Mouse (Mus musculus) erythroblast, adult 5-6 weeks (primary cell): ENCODE results near the gene Smco1. TPM values are rescaled to one million over a fixed set of nuclear protein-coding genes. Genes with fewer than 3 reads are reported as not detected.
"Not testable (repeated sequence)": the region's sequence is repeated elsewhere in the genome, so short reads cannot be mapped to it uniquely, and the experiment has no call there.

ENCODE experiments used
- ATAC-seq: replicated peaks from 2 replicates; pipeline ENCODE4 v1.8.0; 2016; ENCODE audit warnings: moderate number of reproducible peaks, mild to moderate bottlenecking, moderate TSS enrichment, inconsistent platforms; ENCODE audit not compliant: poor library complexity, low FRiP score, severe bottlenecking
- total RNA-seq, 2 experiments: library from RNA; stranded (forward) in 1 of 2; stranded (reverse) in 1 of 2; fragments of 150-400 nt in 1 of 2; fragments of 200-764, 138-1000 nt in 1 of 2; gene quantifications; 2 replicates each; pipeline versions ENCODE4 v1.2.3 to v1.2.4; 2015 to 2017; ENCODE audit warnings: low replicate concordance in 2 of 2

Gene Smco1
- total RNA-seq (2015; ENCODE audit: low replicate concordance) (not detected in 2 replicates), total RNA-seq (2017; ENCODE audit: low replicate concordance) (not detected in 2 replicates)

DNA sequence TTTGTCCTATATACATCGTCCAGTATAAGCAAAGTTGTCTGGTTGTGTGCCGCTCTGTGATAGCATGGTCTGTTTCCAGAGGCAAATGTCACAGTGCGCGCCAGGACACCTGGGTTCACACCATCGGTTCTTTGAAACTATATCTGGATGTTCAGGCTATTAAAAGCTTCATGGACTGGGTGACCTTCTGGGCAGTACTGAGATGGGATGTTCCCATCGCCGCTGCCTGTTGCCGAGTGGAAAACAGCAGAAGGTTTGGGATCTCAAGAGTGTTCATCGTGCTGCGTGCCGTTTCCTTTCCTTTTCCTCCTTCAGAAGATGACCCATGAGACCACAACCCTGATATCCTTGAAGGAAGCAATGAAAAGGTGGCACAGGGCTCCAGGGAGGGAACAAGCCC is at the start of gene Smco1:
Smco1 (plus strand) TSS at position 178 of the 400 bp plus-strand sequence.
- ATAC-seq: no peak

DNA sequence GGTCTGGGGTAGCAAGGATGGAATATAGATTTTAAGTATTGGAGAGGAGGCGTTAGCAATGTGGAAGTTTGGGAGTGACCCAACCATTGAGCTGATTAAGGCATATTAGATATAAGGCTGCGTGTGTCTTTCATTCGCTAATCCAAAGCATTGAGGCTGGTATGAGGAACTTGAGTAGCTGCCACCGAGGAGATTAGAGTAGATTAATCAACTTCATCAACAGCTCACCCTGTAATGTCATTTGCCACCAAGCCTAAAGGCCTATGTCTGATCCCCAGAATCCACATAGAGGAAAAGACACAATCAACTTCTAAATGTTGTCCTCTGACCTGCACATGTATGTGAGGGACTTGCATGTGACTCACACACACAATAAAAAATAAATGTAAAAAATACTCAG is 49.5 kb upstream of the Smco1 start:
- ATAC-seq: no peak

DNA sequence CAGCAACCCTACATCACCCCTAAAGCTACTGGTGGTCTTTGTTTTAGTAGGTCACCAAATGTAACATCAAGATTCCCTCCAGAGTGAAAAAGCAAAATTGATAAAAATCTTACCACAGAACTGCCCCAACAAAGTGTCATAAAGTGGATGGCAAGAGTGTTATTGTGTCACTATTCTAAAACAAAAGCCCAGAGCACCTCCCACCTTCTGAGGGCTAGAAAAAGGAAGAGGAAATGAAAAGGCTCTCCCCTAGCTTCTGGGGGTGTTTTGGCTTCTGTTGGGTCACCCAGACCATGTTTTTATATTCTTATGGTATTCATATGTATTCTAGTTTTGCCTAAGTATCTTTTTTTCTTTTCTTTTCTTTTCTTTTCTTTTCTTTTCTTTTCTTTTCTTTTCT is 48.9 kb upstream of the Smco1 start:
- no peak for ATAC-seq

DNA sequence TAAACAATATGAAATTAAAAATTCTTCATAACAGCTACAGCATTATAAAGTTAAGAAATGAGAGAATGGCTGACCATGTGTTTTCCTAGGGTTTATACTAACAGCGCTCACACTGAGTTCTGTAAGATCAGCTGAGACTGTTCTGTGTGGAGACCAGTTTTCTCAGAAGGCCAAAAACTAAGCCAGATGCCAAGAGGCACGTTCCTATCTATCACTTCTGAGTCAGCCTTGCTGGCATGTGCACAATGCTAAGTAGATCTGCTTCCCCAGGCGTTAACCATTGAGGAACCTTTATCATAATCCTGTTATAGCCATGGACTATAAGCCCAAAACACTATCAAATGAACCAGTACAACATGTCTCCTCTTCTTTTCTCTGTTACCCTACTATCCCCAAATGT is 39.2 kb upstream of the Smco1 start:
- not testable (repeated sequence) for ATAC-seq

DNA sequence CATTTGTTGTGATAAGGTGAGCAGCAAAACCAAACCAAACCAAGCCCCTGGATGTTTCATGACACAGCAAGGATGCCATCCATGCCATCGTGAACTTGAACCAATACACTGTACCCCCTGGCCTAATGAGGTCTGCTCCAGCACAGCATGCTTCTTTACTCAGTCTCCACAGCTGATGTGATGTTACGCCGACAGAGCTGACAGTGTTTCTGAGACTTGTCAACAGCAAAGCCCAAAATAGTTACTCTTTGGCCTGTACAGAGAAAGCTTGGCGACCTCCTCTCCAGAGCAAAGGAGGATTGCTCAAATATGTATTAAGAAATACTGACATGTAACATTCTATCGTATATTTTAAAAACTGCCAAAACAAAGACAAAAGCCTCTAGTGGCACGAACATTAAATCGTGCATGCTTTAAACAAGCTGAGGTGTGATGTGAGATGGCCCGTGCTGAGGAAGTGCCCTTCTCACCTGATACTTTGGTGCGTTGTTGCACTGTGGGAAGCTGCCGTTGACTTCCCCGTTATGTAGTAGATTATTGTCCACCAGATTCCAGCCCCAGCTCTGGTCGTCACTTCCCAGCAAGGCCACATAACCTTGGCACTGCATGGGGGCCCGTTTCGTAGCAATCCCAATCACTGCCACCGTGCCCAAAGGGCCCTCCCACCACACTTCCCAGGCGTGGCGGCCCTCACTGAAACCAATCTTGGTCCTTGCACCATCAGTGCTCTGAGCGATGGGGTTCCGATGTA is 33.2 kb upstream of the Smco1 start:
- ATAC-seq: no peak

DNA sequence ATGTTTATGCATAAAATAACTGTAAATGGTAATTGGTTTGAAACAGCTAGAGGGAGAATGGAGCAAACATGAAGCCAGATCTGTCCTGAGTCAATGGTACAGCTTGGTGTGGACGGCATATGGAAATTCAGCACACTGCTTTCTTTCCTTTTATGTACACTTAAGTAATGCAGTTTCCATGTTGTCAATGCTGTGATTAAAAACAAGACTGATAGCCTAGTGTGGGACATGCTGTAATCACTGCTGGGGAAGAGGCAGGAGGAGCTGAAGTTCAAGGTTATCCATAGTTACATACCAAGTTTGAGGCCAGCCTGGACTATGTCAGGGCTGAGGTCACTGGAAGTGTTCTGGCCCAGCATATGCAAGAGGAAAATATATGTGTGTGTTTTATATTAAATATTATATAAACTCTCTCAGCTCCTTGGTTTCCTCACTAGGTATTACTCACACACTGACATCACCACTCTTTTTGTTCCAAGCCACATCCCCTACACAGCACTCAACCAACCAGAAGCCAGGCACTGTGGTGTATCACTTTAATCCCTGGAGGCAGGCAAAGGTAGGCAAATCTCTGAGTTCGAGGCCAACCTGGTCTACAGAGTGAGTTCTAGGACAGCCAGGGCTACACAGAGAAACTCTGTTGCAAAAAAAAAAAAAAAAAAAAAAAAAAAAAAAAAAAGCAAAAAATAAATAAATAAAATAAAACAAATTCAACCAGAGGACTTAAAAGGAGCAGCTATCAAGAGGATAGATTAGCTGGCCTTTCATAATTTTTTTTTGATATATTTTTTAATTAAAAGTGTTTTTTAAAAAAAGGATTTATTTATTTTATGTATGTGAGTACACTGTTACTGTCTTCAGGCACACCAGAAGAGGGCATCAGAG is 31.6 kb upstream of the Smco1 start:
- ATAC-seq: no peak

DNA sequence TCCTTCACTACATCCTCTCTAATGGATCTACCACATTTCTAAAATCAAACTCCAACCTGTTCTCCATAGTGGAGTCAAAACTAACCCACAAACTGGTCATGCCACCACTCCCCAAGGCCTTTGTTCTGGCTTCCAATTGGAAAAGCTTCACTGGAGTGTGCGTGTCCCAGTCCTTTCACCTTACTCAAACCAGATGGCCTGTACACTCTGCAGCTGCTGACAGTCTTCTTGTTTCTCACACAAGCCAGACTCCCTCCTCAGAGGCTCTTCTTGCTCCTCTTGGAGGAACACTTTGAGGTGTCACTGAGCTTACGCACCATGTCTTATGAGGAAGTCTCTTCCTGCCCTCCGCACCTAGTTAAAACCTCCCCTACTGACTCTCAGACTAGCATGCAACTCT is 27.4 kb upstream of the Smco1 start:
- ATAC-seq: no peak

DNA sequence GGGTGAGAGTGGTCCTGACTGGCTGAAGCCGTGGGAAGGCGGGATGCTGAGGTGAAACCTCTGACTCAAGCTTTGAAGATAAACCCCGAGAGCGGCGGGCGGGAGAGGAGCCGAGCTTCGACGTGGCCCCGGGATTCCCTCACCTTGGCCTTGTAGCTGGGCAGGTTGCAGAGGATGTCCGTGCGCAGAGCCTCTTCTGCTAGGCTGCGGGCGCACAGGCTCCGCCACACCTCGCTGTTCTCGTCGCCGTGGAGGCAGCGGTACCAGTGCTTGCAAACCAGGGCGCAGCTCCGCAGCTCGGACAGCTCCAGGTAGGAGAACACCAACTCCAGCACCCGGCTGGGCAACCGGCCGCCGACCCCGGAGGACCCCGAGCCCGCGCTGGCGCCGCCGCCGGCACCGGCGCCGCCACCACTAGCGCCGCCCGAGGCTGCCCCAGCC is 24.9 kb upstream of the Smco1 start:
- peak; percentile 58 for ATAC-seq

DNA sequence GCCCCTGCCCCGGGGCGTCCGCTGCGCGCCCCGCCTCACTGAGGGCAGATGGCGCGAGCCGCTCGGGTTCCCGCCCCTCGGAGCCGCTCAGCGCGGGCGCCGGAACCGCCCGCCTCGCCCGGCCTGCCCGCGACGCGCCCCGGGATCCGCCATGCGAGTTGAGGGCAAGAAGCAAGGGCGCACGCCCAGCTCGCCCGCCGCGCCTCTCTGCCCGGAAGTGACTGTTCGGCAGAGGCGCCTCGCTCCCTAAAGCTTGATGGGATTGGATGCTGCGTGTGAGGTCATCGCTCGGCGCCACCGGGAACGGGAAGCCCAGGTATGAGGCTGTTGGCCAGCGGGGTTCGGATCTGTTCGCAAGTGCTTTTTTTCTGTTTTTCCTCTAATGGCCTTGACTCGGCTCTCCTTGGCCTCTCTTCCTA is 24.3 kb upstream of the Smco1 start, which contains the start of the genes Fbxo45 and Wdr53:
Fbxo45 (minus strand) TSS at position 207 of the 419 bp plus-strand sequence.
Wdr53 (plus strand) TSS at position 276 of the 419 bp plus-strand sequence.
- ATAC-seq: peak; percentile 97

DNA sequence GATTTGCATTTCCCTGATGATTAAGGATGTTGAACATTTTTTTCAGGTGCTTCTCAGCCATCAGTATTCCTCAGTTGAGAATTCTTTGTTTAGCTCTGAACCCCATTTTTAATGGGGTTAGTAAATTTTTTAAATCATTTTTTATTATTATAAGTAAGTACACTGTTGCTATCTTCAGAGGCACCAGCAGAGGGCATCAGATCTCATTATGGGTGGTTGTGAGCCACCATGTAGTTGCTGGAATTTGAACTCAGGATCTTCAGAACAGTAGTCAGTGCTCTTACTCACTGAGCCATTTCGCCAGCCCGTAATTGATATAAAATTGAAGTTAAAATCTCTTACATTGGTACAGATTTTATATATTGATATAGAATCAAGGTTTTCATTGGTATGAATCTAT is 7.0 kb upstream of the Smco1 start:
- ATAC-seq: not testable (repeated sequence)

DNA sequence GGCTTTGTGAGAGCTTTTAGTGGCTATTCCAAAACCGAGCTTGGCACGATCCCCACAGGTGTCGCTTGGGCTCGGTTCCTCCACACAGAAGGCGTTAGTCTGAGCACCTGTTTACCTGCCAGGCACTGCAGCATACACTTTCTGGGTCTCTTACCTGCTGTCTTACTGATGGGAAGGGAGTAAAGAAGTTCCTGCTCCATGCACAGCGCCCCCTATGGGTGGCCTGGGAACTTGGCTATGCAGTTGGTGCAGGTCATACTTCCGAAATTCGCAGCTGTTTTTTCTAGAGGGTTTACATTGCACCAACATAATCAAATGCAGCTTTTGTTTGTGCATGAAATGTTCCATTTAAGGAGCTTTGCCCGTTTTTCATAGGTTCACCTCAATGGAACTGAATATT is 2.1 kb downstream of the Smco1 start:
- ATAC-seq: no peak

DNA sequence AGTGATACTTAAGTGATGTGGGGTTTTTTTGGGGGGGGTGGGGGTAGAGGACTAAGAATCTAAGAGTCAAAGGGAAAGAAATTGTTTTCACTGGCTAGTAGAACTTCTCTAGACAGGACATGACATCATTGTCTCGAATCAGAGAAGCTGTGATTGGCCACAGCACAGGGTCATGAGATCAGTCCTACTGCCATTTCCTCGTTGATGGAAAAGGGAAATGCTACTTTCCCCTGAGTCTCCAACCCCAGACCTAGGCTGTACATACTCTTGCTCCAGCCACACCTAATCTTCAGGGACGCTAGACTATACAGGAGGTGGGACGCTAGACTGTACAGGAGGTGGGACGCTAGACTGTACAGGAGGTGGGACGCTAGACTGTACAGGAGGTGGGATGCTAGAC is 3.8 kb downstream of the Smco1 start:
- ATAC-seq: no peak

DNA sequence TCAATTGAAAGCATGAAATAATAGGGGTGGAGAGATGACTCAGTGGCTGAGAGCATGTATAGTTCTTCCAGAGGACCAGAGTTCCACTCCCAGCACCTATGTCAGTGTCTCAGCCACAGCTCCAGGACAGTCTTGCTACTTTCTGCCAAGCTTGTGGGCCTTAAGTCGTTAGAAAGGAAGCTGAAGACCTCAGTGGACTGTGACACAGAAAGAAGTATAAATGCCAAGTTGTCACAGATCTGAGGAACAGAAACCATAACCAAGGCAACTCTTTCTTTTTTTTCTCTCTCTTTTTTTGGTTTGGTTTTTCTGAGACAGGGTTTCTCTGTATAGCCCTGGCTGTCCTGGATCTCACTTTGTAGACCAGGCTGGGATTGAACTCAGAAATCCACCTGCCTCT is 4.6 kb downstream of the Smco1 start:
- no peak for ATAC-seq

DNA sequence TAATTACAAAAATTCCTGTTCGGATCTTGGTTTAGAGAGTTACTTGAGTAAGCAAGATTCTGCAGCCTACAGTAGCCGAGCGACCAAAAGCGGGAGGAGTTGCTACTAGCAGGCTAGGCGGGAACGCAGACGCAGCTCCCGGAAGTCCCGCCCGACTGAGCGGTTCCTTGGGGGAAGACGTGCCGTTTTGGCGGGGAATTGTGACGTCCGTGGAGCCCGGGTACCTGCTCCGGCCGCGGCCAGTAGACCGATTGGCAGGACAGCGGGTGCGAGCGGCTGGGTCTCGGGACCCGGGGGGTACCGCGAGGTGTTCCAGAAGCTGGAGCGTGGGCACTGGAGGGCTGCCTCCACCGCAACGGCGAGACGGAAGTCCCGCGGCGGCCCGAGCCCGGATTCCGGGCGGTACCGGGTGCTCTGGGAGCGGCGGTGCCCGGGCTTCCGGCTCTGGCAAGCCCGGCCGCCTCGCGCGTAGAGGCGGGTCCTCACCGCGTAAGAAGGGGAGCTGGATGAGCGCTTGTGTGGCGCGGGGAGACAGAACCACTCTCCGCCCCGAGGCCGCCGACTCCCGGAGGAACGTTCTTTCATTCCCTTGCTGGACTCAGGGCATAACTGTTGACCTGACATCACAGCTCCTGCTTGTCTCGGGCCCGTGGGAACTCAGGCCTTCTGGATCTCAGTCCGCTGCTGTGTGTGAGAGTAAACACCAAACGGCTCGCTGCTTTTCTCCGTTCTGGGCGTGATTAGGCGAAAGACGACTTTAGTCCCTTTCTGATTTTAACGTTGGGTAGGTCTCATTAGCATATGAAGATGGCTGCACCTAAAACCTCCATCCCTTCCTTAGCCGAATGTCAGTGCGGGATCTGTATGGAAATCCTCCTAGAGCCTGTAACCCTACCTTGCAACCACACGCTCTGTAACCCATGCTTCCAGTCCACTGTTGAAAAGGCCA is 6.3 kb downstream of the Smco1 start, which contains the start of gene Rnf168:
Rnf168 (plus strand) TSS at position 152 of the 949 bp plus-strand sequence.
- ATAC-seq: peak; percentile 86

DNA sequence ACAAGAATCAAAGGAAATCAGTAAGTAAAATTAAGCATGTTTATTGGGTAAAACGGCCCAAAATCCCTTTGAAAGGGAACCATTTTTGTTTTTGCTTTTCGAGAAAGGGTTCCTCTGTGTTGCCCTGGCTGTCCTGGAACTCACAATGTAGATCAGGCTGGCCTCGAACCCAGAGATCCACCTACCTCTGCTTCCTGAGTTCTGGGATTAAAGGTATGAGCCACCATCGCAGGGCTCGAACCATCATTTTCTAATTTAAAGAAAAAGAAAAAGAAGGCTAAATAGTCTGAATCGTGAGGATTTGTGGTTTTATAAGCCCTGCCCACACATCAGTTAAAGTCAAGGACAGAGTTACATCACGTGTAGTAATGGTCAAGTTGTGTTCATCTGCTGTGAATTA is 7.1 kb downstream of the Smco1 start:
- no peak for ATAC-seq

DNA sequence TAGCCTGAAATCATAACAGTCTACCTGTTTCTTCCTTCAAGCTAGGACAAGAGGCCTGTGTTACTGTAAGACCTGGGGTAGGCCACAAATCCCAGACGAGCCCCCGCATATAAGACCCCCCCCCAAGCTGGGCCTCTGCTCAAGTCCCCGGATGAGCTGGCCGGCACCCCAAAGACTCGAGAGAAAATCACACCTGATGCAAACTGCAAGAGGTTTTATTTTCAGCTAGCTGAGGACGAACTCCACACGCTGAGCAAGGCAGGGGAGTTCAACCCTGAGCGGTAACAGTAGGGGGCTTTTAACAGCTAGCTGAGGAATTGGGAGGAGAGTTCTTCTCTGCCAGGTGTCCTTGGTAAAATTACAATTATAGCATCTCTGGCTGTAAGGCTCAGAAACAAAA is 8.9 kb downstream of the Smco1 start:
- no peak for ATAC-seq

DNA sequence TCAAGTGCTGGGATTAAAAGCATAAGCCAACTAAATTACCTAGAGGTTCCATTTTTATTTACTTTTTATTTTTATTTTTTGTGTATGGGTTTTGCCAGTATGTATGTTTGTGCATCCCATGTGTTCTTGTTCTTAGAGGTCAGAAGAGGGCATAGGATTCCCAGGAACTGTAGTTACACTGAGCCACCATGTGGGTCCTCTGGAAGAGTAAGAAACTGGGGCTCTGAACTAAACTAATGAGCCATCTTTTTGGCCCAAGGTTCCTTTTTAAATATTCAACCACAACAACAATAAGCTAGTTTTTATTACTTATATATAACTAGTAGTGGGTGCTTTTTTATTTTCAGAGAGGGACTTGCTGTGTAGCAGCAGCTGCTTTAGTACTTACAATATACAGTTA is 11.3 kb downstream of the Smco1 start:
- no peak for ATAC-seq

DNA sequence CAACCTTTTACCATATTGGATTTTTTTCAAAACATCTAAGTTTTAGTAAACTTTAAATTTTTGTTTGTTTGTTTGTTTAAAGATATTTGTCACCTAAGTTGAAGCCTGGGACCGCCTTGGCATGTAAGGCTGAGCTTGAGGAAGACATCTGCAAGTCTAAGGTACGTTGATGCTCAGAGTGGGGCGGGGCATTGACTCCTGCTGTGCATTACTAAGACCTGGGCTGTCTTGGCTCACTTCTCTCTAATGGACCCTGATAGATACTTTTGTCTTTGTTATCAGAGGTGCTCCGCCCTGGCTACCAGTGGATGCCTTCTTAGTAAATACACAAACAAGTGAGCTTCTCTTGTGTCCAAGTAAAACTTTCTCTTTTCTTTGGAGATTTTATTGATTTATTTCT is 20.6 kb downstream of the Smco1 start:
- ATAC-seq: no peak

DNA sequence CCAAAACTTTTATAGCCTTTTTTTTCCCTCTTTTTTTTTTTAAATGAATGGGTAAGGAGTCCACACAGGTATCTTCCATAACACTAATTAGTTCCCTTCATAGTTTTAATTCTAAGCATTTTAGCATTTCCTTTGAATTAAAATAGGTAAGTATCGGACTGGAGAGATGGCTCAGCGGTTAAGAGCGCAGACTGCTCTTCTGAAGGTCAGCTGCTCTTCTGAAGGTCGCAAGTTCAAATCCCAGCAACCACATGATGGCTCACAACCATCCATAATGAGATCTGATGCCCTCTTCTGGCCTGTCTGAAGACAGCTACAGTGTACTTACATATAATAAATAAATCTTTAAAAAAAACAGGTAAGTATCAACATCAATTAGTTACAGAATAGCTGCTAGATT is 28.3 kb downstream of the Smco1 start:
- ATAC-seq: not testable (repeated sequence)

DNA sequence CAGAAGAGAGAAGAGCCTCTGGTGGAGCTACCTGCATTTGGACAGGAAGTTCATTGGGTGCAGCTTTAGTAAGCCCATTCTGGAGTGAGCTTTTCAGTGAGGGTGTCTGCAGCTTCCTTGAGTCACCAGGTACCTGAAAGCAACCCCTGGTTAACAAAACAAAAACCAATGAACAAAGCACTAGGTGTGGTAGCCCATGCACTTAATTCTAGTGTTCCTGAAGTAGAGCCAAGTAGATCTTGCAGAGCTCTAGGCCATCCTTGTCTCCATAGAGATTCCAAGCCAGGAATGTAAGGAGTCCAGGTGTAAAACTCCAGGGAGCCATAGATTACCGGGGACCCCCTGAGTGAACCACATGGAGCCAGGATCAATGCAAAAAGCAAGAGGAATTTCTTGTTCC is 31.8 kb downstream of the Smco1 start:
- ATAC-seq: no peak
